Mouse (Mus musculus): ENCODE results near the gene Krt75.
"Not testable (repeated sequence)": the region's sequence is repeated elsewhere in the genome, so short reads cannot be mapped to it uniquely, and the experiment has no call there.

The Krt75 gene

GRCm38 (mm10) chr15:101517161-101517560 lies 56.5 kb downstream of the Krt75 start, which contains the start of gene Gm49425:
TSS of gene Gm49425 (minus strand) at chr15:101517261.
- DNase-seq (ENCODE audit: low read depth, low spot score): not testable (repeated sequence)
